Mouse (Mus musculus): Measurements from ENCODE around the gene Gm19345.

DNA sequence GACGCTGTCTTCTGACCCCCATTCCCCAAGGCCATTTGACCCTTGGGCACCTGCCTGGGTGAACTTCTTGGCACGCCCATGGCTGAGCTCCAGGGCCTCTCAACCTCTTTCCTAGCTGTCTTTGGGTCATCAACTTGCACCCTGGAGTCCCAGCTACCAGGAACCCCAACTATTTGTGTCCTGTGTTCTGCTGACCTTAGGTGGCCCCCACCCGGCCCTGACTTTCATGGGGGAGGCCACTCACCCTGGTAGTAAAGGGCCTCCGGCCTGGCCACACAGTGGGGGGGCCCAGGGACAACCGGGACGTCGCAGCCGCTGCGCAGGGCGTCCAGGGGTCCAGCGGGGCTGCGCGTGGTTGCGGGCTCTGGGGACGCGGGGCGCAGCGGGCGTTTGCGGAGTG lies 29.6 kb upstream of the Gm19345 start:
- TF ChIP-seq CTCF (IDR thresholded peaks at IDR 0.05; ENCODE audit: control insufficient read depth, insufficient read depth, low read length): no peak
- TF ChIP-seq POLR2A (IDR thresholded peaks at IDR 0.05; ENCODE audit: borderline replicate concordance, control insufficient read depth, low read depth, low read length): no peak

All from bone marrow, adult 2 months (tissue).